Mouse (Mus musculus): ENCODE measurements around the gene Dnaja4. TPM values are rescaled to one million over a fixed set of nuclear protein-coding genes. Genes with fewer than 3 reads are reported as not detected.
A peak's percentile ranks its signal among the peaks of the same experiment; 100 is the strongest.

Gene Dnaja4
- polyA plus RNA-seq, 1 experiment from 2014 or later = 7.5 TPM

- WGBS = 84% methylated on average over 7 of the region's 7 CpGs
- H3K4me3 ChIP-seq (replicated peaks) = peak overlapping the region; percentile 52; the same call in 1 of the 2 replicates
These were observed 2.1 kb downstream of the Dnaja4 start for GRCm38 (mm10) chr9:54700746-54701145.

GRCm38 (mm10) chr9:54702581-54702980, 3.9 kb downstream of the Dnaja4 start:
- ATAC-seq (ENCODE audit: low FRiP score) = no peak
- 69% methylated on average over 2 of the region's 2 CpGs for WGBS
- H3K27ac ChIP-seq (replicated peaks) = no peak overlapping the region

More at GRCm38 (mm10) chr9:54700746-54701145, 2.1 kb downstream of the Dnaja4 start:
- peaks cover 18% of the 10 kb centered on the region for H3K4me1 ChIP-seq
- H3K27me3 ChIP-seq (replicated peaks) = peaks cover 19% of the 10 kb centered on the region
- H3K36me3 ChIP-seq = no peaks in the 10 kb centered on the region
- no peak overlapping the region for H3K27ac ChIP-seq (replicated peaks)
- no peak overlapping the region for H3K9ac ChIP-seq (replicated peaks)
- H3K9me3 ChIP-seq (replicated peaks) = no peaks in the 10 kb centered on the region
- peak overlapping the region; percentile 80 for H3K4me2 ChIP-seq
- ATAC-seq (ENCODE audit: low FRiP score) = no peak

DNA sequence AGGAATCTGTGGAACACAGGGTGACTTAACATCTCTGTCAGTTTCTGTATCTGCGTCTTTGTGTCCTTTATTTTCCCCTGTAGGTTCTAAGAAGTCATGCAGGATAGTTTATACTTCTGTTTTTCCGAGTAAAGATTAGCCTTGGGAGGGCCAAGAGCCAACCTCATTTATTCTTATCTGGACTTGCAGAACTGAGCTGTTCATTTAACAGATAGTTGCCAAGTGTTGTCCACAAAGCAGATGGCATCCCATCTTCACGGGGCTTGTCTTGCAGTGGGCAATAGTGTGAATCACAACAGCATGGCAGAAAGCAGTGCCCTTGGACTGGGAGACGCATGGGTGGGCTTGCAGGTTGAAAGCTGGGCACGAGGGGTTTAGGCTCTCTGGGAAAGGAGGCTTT, 5.7 kb downstream of the Dnaja4 start:
- Histone ChIP-seq H3K9me3 (replicated peaks) (no peaks in the 10 kb centered on the region), H3K4me1 (peaks cover 18% of the 10 kb centered on the region), H3K27me3 (replicated peaks) (peaks cover 11% of the 10 kb centered on the region), H3K27ac (replicated peaks) (no peak overlapping the region), H3K4me2 (no peak overlapping the region), H3K9ac (replicated peaks) (no peak overlapping the region), H3K4me3 (replicated peaks) (no peak overlapping the region), H3K36me3 (peaks cover 2% of the 10 kb centered on the region; the same call in 1 of the 2 replicates)
- no peak for ATAC-seq (ENCODE audit: low FRiP score)
- 81% methylated on average over 5 of the region's 5 CpGs for WGBS

More at GRCm38 (mm10) chr9:54702581-54702980, 3.9 kb downstream of the Dnaja4 start:
- peaks cover 19% of the 10 kb centered on the region for H3K4me1 ChIP-seq
- no peak overlapping the region for H3K4me3 ChIP-seq (replicated peaks)
- no peaks in the 10 kb centered on the region for H3K9me3 ChIP-seq (replicated peaks)
- H3K27me3 ChIP-seq (replicated peaks) = peaks cover 19% of the 10 kb centered on the region
- H3K9ac ChIP-seq (replicated peaks) = no peak overlapping the region
- no peak overlapping the region for H3K4me2 ChIP-seq
- no peaks in the 10 kb centered on the region for H3K36me3 ChIP-seq

DNA sequence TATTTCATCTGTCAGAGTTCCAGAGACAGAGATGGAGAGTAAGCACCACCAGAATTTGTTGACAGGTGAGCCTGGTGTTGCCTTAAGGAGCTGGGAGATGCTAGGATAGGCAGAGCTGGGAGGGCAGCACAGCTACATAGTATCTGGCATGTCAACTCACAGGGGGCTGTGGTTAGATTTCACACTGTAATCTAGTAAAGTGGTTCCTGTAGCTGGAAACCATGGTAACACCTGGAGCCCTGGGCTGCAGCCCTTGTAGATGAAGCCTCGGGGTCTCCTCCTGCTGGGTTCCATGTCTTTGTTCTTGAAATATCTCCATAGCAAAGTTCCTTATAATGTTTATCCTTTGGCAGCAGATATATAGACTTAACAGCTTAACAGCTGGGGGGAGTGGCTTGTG, 6.9 kb downstream of the Dnaja4 start:
- H3K27me3 ChIP-seq (replicated peaks) = peaks cover 9% of the 10 kb centered on the region
- H3K36me3 ChIP-seq = peaks cover 12% of the 10 kb centered on the region
- H3K4me1 ChIP-seq = peaks cover 9% of the 10 kb centered on the region
- H3K4me2 ChIP-seq = no peak overlapping the region
- H3K9me3 ChIP-seq (replicated peaks) = no peaks in the 10 kb centered on the region
- H3K4me3 ChIP-seq (replicated peaks) = no peak overlapping the region
- no peak for ATAC-seq (ENCODE audit: low FRiP score)
- no peak overlapping the region for H3K27ac ChIP-seq (replicated peaks)
- 38% methylated on average over 1 of the region's 1 CpGs for WGBS
- no peak overlapping the region for H3K9ac ChIP-seq (replicated peaks)

- no peak for ATAC-seq (ENCODE audit: low FRiP score)
- Histone ChIP-seq H3K36me3 (peaks cover 27% of the 10 kb centered on the region), H3K9me3 (replicated peaks) (no peaks in the 10 kb centered on the region), H3K4me2 (no peak overlapping the region), H3K4me3 (replicated peaks) (no peak overlapping the region), H3K27me3 (replicated peaks) (no peaks in the 10 kb centered on the region), H3K27ac (replicated peaks) (no peak overlapping the region), H3K4me1 (peaks cover 5% of the 10 kb centered on the region; the same call in 1 of the 2 replicates), H3K9ac (replicated peaks) (no peak overlapping the region)
- 47% methylated on average over 8 of the region's 8 CpGs for WGBS
These were observed 8.8 kb downstream of the Dnaja4 start for GRCm38 (mm10) chr9:54707288-54707999.

DNA sequence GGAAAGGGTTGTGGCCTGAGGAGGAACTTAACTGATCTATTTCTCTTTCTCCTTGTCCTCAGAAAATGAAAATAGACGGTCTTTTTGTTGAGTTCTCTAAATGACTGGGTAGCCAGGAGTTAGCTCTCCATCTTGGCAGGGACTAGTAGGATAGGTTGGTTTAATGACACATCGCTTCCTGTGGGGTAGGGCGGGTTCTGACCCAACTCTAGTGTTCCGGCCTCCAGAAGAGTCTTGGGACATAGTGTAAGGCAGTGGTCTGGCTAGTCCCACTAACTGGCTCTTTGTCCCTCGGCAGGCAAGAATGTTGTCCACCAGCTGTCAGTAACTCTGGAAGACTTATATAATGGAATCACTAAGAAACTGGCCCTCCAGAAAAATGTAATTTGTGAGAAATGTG, 9.4 kb downstream of the Dnaja4 start:
- Histone ChIP-seq H3K27ac (replicated peaks) (no peak overlapping the region), H3K4me3 (replicated peaks) (no peak overlapping the region), H3K36me3 (peaks cover 31% of the 10 kb centered on the region), H3K4me1 (peaks cover 5% of the 10 kb centered on the region; the same call in 1 of the 2 replicates), H3K9ac (replicated peaks) (no peak overlapping the region), H3K9me3 (replicated peaks) (no peaks in the 10 kb centered on the region), H3K27me3 (replicated peaks) (no peaks in the 10 kb centered on the region), H3K4me2 (no peak overlapping the region)
- WGBS = 88% methylated on average over 5 of the region's 5 CpGs
- no peak for ATAC-seq (ENCODE audit: low FRiP score)

- H3K36me3 ChIP-seq = peaks cover 82% of the 10 kb centered on the region
- no peak overlapping the region for H3K9ac ChIP-seq (replicated peaks)
- no peaks in the 10 kb centered on the region for H3K4me1 ChIP-seq
- no peak overlapping the region for H3K27ac ChIP-seq (replicated peaks)
- H3K4me2 ChIP-seq = no peak overlapping the region
- no peak overlapping the region for H3K4me3 ChIP-seq (replicated peaks)
- no peaks in the 10 kb centered on the region for H3K27me3 ChIP-seq (replicated peaks)
- ATAC-seq (ENCODE audit: low FRiP score) = no peak
- 93% methylated on average over 3 of the region's 3 CpGs for WGBS
- H3K9me3 ChIP-seq (replicated peaks) = no peaks in the 10 kb centered on the region
These were observed 17.1 kb downstream of the Dnaja4 start for GRCm38 (mm10) chr9:54715776-54716175.

DNA sequence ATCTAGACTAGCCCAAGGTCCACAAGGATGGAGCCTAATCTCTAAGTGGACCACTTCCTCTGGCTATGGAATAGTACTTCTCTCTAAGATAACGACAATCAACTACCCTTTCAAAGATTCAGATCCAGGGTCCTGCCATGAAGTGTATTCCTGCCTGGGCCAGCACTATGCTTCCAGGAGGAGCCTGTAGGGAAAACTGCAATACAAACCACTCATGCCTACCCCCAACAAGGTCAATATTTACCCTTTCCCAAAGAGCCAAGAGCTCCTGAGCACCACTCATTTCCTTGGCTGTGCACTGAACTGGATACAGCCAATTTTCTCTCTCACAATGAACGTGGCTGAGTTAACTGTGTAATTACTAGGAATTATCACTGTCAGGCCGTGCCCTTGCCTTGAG, 18.9 kb downstream of the Dnaja4 start:
- no peaks in the 10 kb centered on the region for H3K9me3 ChIP-seq (replicated peaks)
- H3K9ac ChIP-seq (replicated peaks) = no peak overlapping the region
- no peaks in the 10 kb centered on the region for H3K27me3 ChIP-seq (replicated peaks)
- peaks cover 80% of the 10 kb centered on the region for H3K36me3 ChIP-seq
- WGBS = 90% methylated on average over 3 of the region's 3 CpGs
- no peak overlapping the region for H3K4me3 ChIP-seq (replicated peaks)
- no peaks in the 10 kb centered on the region for H3K4me1 ChIP-seq
- no peak overlapping the region for H3K4me2 ChIP-seq
- no peak for ATAC-seq (ENCODE audit: low FRiP score)
- no peak overlapping the region for H3K27ac ChIP-seq (replicated peaks)

DNA sequence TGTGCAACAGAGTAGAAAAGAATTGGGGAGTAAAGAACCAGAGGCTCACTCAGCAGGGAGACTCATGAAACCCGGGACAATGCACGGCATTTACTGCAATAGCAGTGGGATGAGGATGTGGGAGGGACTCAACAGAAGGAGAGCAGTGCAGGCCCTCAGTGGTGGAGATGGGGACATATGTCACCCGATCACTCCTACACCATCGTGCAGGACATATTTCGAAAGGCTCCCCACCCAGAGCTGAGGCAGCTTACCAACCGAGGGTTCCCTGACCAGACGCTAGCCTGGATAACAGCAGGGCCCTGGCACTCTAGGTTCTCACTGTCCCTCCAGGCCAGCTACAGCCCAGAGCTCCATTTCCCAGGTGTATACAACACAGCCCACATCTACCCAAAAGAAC, 23.5 kb downstream of the Dnaja4 start:
- H3K4me2 ChIP-seq = no peak overlapping the region
- no peak for ATAC-seq (ENCODE audit: low FRiP score)
- H3K9me3 ChIP-seq (replicated peaks) = no peaks in the 10 kb centered on the region
- WGBS = 50% methylated on average over 7 of the region's 7 CpGs
- H3K36me3 ChIP-seq = peaks cover 82% of the 10 kb centered on the region
- H3K4me3 ChIP-seq (replicated peaks) = no peak overlapping the region
- H3K27me3 ChIP-seq (replicated peaks) = no peaks in the 10 kb centered on the region
- no peaks in the 10 kb centered on the region for H3K4me1 ChIP-seq
- no peak overlapping the region for H3K27ac ChIP-seq (replicated peaks)
- no peak overlapping the region for H3K9ac ChIP-seq (replicated peaks)

DNA sequence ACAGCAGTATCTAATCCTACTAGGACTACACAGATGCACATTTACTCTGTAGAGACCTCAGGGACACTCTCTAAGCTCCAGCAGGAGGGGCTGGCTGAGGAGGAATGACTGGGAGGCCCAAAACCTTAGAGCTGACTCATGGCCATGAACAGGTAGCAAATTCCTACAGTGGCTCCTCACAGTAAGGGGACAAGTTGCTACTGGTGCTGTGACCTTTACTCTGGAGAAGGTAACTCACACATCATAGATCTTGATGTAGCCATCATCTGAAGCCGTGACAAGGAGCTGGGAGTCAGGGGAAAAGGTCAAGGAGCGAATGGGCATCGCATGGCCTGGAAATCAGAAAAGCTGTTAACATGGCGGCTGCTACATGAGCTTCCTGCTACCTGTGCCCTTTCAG, 23.9 kb downstream of the Dnaja4 start:
- Histone ChIP-seq H3K27ac (replicated peaks) (no peak overlapping the region), H3K4me3 (replicated peaks) (no peak overlapping the region), H3K36me3 (peaks cover 82% of the 10 kb centered on the region), H3K27me3 (replicated peaks) (no peaks in the 10 kb centered on the region), H3K4me1 (no peaks in the 10 kb centered on the region), H3K9ac (replicated peaks) (no peak overlapping the region), H3K4me2 (no peak overlapping the region), H3K9me3 (replicated peaks) (no peaks in the 10 kb centered on the region)
- no peak for ATAC-seq (ENCODE audit: low FRiP score)
- WGBS = 95% methylated on average over 4 of the region's 4 CpGs

- peaks cover 81% of the 10 kb centered on the region for H3K36me3 ChIP-seq
These were observed 27.6 kb downstream of the Dnaja4 start for GRCm38 (mm10) chr9:54726315-54726714.

DNA sequence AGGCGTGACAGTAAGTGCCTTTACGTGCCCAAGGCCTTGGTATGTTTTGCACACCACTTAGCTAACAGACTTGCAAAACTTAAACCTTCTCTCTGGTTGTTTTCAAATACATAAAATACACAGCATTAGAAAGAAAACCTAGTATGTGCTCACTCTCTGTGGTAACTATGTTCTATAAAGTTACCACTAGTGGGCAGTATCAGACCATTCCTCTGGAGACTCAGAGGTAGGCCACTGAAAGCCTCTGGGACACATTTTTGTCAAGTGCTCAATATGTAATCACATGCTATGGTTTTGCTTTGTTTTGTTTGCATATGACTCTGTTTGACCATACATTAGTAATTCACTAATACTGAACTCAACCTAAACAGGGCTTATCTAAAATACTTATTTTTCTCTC, 33.4 kb downstream of the Dnaja4 start:
- Histone ChIP-seq H3K4me2 (no peak overlapping the region), H3K9ac (replicated peaks) (no peak overlapping the region), H3K9me3 (replicated peaks) (no peaks in the 10 kb centered on the region), H3K27ac (replicated peaks) (no peak overlapping the region), H3K4me1 (peaks cover 26% of the 10 kb centered on the region), H3K27me3 (replicated peaks) (no peaks in the 10 kb centered on the region), H3K36me3 (peaks cover 27% of the 10 kb centered on the region), H3K4me3 (replicated peaks) (no peak overlapping the region)
- 92% methylated on average over 2 of the region's 2 CpGs for WGBS
- no peak for ATAC-seq (ENCODE audit: low FRiP score)

More at GRCm38 (mm10) chr9:54726315-54726714, 27.6 kb downstream of the Dnaja4 start:
- no peaks in the 10 kb centered on the region for H3K9me3 ChIP-seq (replicated peaks)
- no peak overlapping the region for H3K4me2 ChIP-seq
- no peak for ATAC-seq (ENCODE audit: low FRiP score)
- H3K27ac ChIP-seq (replicated peaks) = no peak overlapping the region
- 80% methylated on average over 5 of the region's 5 CpGs for WGBS
- H3K9ac ChIP-seq (replicated peaks) = no peak overlapping the region
- H3K4me3 ChIP-seq (replicated peaks) = no peak overlapping the region
- no peaks in the 10 kb centered on the region for H3K27me3 ChIP-seq (replicated peaks)
- H3K4me1 ChIP-seq = no peaks in the 10 kb centered on the region
